Mouse (Mus musculus) left cerebral cortex, postnatal 10 days (tissue): ENCODE data around the gene Omt2b. TPM values are rescaled to one million over a fixed set of nuclear protein-coding genes. Genes with fewer than 3 reads are reported as not detected.
A peak's percentile ranks its signal among the peaks of the same experiment; 100 is the strongest.
"Not testable (repeated sequence)": the region's sequence is repeated elsewhere in the genome, so short reads cannot be mapped to it uniquely, and the experiment has no call there.

Experiments used
- DNase-seq, 2 experiments: peaks; one replicate each; pipeline ENCODE4 v3.0.0; 2021 to 2022; ENCODE audit warnings: low spot score in 2 of 2, mixed read lengths in 1 of 2; ENCODE audit errors: extremely low spot score in 1 of 2
- intact Hi-C: fragments of 180-260 bp; cut with DNase I; formaldehyde crosslinking; loops from one replicate; pipeline ENCODE4 v1.15.1; 2025
- total RNA-seq, 2 experiments: library from RNA; stranded (reverse); gene quantifications; 2 replicates each; pipeline ENCODE4 v1.2.3; 2021

Omt2b gene
- total RNA-seq, 2 experiments from 2014 or later = not detected

- intact Hi-C loops = not testable (repeated sequence)
These were observed 21.0 kb downstream of the Omt2b start for GRCm38 (mm10) chr9:78348206-78349004.

GRCm38 (mm10) chr9:78349141-78349540 lies 21.8 kb downstream of the Omt2b start:
- DNase-seq, intact Hi-C loops: not testable (repeated sequence)

More at GRCm38 (mm10) chr9:78348206-78349004, 21.0 kb downstream of the Omt2b start:
- not testable (repeated sequence) for DNase-seq

- DNase-seq, intact Hi-C loops: not testable (repeated sequence)
These were observed 22.6 kb downstream of the Omt2b start for GRCm38 (mm10) chr9:78350007-78350406.

DNA sequence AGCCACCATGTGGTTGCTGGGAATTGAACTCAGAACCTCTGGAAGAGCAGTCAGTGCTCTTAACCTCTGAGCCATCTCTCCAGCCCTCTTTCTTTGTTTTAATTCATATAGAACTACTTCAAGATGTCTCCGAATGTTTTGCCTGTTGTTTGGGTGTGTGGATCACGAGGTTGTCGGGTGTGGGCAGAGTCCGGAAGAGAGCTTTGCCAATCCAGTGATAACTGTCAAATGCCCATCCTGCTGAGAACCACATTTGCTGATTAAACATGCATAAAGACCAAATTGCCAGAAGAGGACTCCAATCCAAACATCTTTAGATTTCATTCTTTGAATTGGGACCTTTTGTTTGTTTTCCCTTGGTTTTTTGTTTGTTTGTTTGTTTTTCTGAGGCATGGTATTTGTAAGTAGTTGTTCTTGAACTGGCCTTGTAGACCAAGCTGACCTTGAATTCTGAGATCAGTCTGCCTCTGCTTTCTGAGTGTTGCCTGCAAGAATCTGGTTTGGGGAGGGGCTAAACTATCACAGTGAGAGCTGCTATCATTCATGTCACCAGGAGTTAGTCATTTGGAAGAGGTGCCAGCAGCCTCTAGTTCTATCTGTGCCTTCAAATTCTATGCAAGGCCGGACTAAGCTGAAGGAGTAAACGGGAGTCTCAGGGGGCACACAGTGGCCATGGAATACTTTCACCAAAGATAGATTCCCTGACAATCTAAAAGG lies 24.3 kb downstream of the Omt2b start:
- no peak for DNase-seq

DNA sequence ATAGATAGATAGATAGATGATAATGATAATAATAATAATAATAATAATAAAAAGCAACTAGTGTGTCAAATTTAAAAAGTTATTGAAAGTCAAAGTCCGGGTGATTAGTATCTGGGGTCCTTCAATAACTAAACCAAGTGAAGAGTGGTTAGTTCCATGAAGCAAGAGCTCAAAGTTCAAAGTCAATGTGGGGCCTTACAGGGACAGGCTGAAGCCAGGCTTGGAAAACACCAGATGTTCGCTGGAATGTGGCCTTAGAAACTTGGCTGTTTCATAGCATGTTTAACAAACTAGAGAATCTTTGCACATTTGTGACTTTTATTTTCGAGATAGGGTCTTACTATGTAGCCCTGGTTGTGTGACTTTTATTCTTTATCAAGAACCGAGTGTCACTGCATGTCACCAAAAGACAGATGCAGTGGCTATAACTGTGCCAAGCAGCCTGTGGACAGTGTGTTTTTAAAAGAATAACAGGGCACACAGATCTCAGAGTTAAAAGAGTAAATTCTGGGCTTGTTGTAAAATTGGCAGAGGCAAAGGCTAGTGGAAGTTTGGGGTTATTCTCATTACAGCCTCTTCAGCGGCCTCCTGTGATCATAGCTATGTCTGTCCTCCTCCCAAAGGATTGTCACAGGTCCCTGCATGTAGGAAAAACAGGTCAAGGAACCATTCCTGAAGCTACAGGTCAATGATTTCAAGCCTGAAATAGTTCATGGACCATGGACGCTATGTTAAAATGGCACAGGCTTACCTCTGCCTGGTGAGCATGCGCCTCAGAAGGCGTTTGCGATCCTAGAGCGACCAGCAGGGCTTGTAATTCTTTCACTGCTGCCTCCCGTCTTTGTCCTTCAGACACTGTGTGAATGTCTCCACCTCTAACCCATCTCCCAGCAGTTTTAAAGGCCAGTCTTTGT lies 27.5 kb downstream of the Omt2b start:
- DNase-seq = no peak
- intact Hi-C loops = loop anchor here (5.0 kb wide), 1 partner anchor 133 kb away; no protein-coding TSS in a partner anchor

More for the DNA sequence above, 24.3 kb downstream of the Omt2b start:
- intact Hi-C loops = no loop called here

- DNase-seq = no peak
- intact Hi-C loops = loop anchor here (5.0 kb wide), 1 partner anchor 133 kb away; no protein-coding TSS in a partner anchor
These were observed 28.2 kb downstream of the Omt2b start, which contains the start of gene Gsta2 for GRCm38 (mm10) chr9:78355611-78356010. TSS of gene Gsta2 (minus strand) at chr9:78355788.

DNA sequence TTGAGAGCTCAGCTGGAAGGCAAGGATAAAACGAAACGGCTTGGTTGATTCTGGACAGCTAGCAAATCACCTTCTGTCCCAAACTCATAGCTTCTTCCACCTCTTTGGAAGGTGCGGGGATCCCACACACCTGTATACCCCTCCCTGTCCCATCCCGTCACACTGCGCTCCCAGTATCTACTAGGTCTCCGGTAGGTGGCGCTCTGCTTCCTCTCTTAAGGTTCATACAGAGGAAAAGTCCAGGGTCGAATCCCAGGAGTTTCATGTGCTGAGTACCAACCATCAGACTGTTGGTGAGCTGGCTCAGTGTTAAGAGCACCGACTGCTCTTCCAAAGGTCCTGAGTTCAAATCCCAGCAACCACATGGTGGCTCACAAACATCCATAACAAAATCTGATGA lies 30.7 kb downstream of the Omt2b start:
- intact Hi-C loops = loop anchor here (5.0 kb wide), 1 partner anchor 136 kb away; no protein-coding TSS in a partner anchor

DNA sequence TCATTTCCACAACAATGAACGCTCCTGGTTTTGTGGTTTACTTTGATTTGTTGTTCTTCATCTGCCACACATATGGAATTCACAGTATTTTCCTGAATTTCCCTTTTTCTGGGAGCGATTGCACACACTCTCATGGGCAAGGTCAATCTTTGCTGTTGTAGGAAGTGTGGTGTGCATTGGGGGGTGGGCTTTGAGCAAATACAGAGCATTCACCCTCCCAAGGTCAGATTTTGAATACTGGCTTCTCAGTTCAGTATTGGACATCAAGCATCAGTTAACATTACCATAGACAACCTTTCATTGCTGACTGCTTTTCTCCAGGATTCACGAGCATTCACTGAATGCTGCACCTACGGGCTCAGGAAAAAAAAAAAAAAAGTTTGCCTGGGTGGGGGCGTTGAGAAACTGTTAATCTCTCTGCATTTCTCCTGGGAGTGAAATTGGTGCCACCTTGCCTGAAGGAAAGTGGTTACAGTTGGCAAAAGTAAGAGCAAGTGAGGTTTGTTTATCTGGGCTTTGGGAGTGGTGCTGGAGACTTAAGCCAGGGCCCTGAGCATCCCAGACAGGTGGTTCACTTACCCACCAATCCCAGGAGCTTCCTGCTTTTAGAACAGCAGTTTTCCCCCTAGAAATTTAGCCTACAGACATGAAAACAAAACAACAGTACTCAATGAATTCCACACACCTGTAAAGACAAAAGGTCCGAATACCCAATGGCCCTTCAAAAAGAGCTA lies 32.5 kb downstream of the Omt2b start:
- intact Hi-C loops = loop anchor here (5.0 kb wide), 1 partner anchor 138 kb away; no protein-coding TSS in a partner anchor

More for the DNA sequence above, 30.7 kb downstream of the Omt2b start:
- DNase-seq = peak in 1 of 2 experiments; percentile 73

GRCm38 (mm10) chr9:78360484-78360872 lies 33.1 kb downstream of the Omt2b start:
- intact Hi-C loops = no loop called here
- DNase-seq = no peak

More for the DNA sequence above, 32.5 kb downstream of the Omt2b start:
- DNase-seq = no peak

GRCm38 (mm10) chr9:78363374-78363773 lies 36.0 kb downstream of the Omt2b start:
- no peak for DNase-seq
- intact Hi-C loops = no loop called here

DNA sequence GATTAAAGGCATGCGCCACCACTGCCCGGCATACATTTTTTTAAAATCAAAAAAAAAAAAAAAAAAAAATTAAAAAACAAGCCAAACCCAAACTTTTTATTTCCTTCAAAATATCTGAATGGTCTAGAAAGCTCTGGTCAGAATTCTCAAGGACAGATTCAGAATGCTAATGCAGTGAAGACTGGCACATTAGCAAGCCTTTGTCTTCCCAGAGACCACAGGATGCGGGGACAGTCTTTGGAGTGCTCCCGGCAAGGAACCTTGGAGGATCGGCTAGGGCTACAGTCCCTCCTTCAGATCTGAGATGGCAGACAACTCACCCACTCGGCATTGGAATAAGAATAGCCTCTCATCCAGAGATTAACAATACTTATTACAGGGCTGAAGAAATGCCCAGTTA lies 37.3 kb downstream of the Omt2b start:
- intact Hi-C loops = no loop called here

GRCm38 (mm10) chr9:78365850-78366544 lies 38.6 kb downstream of the Omt2b start:
- no peak for DNase-seq
- intact Hi-C loops = no loop called here

More for the DNA sequence above, 37.3 kb downstream of the Omt2b start:
- no peak for DNase-seq

DNA sequence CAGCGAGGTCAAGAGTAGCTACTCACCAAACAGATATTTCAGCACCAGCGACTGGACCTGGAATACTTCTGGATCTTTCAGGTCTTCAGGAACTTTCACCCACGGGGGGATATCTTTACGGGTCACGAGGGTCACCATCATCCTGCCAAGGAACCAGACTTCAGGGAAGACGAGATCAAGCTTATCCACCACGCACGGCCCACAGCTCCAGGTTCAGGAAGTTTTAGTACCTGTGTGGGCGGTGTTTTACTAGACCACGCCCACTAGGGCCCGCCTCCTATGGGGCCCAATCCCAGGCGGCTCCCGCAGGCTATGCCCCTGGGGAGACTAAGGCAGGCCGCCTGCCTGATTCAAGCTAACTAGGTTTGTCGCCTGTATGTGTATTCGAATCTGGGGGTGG lies 40.6 kb downstream of the Omt2b start, which contains the start of gene Dppa5a:
Gene Dppa5a, minus strand, starts transcription at position 219 of the 400 bp plus-strand sequence.
- intact Hi-C loops = not testable (repeated sequence)
- peak in 1 of 2 experiments; percentile 20 for DNase-seq

GRCm38 (mm10) chr9:78368671-78369293 lies 41.4 kb downstream of the Omt2b start:
- intact Hi-C loops = no loop called here
- DNase-seq = no peak

GRCm38 (mm10) chr9:78369349-78369748 lies 42.0 kb downstream of the Omt2b start:
- no peak for DNase-seq
- intact Hi-C loops = no loop called here

- DNase-seq = no peak
- intact Hi-C loops = no loop called here
These were observed 42.4 kb downstream of the Omt2b start for GRCm38 (mm10) chr9:78369786-78370185.

DNA sequence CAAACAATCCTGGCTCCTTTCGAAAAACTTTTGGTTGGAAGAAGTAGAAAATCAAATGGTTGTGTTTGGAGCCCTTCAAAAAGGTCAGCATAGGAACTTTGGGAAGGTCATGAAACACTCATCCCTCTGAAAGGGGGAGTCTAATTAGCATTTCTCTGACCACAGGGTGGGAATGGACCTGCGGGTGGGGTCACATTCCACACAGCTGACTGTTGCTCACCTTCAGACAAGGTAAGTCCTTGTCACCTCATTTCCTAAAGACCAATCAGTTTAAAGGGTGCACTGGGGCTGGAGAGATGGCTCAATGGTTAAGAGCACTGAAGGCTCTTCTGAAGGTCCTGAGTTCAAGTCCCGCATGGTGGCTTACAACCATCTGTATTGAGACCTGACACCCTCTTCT lies 44.1 kb downstream of the Omt2b start:
- no peak for DNase-seq
- intact Hi-C loops = no loop called here
